In the genomic region with DNA sequence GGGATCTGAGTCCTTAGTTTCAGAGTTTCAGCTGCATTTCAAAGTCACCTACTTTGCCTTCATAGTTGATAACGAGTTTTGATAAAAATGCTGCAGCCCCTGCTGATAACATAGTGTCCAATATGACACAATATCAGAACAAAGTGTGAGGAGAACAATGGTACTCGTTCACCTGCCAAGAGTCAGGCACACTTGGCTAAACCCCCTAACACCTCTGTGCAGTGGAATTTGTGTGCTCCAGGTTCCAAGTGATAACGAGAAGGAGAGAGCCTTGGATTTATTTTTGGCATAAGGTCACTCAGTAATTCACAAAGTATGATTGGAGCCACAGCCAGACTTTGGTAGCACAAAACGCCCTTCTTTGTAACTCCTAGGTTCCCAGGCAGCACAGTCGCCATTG, we compare ENCODE assay signal across 10 mouse cellular contexts.
"Had no signal": no experiment of that assay in that cellular context is flagged by ENCODE, and none has a peak within 500 bp of the region (broad histone marks: within the 10 kb centered on the region; RNA-seq: fewer than 3 reads in every experiment).

No protein-coding gene starts in this region.

- DNase-seq: left cerebral cortex, postnatal 4 days; lung, adult 2 months; lung, postnatal 36 days; right cerebral cortex, adult 18-20 months; right cerebral cortex, postnatal 25 days had no signal

- H3K27me3 ChIP-seq: liver, embryonic 15.5 days; midbrain, embryonic 13.5 days; neural tube, embryonic 15.5 days had no signal

- H3K9me3 ChIP-seq: liver, embryonic 15.5 days; midbrain, embryonic 13.5 days; neural tube, embryonic 15.5 days had no signal

- H3K27ac ChIP-seq: liver, embryonic 15.5 days; midbrain, embryonic 13.5 days; neural tube, embryonic 15.5 days had no signal

- H3K9ac ChIP-seq: liver, embryonic 15.5 days; midbrain, embryonic 13.5 days; neural tube, embryonic 15.5 days had no signal

- H3K4me1 ChIP-seq: liver, embryonic 15.5 days; midbrain, embryonic 13.5 days; neural tube, embryonic 15.5 days had no signal

- ATAC-seq: lung, postnatal 0 days; midbrain, embryonic 13.5 days had no signal

- H3K4me3 ChIP-seq: liver, embryonic 15.5 days; midbrain, embryonic 13.5 days; neural tube, embryonic 15.5 days had no signal

- H3K36me3 ChIP-seq: liver, embryonic 15.5 days; midbrain, embryonic 13.5 days; neural tube, embryonic 15.5 days had no signal

- H3K4me2 ChIP-seq: liver, embryonic 11.5 days; liver, embryonic 15.5 days; midbrain, embryonic 13.5 days; neural tube, embryonic 15.5 days had no signal
